Mouse (Mus musculus): ENCODE measurements around the gene Arhgap42. TPM values are rescaled to one million over a fixed set of nuclear protein-coding genes. Genes with fewer than 3 reads are reported as not detected.

Arhgap42 gene
- total RNA-seq, 2 experiments from 2014 or later = 6.5 to 7.1 TPM

DNA sequence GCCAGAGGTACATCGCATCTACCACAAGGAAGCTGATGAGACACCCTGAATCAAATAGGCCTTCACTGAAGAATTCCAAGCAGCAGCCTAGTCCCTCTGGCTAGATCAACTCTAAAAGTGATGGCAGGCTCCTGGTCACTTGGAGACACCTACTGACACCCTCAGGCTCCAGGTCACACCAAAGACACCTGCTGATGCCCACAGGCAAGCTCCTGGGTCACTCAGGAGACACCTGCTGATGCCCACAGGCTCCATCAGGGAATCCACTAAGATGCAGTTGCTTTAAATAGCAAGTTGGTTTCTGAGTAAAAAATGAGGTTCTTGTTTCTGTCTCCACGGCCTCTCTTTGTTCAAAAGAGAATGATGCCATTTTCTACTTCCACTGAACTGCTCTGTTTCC is 81.5 kb downstream of the Arhgap42 start:
- intact Hi-C loops (cut with DNase I; ENCODE audit: low total_unique reads) = no loop called here
- DNase-seq = no peak

DNA sequence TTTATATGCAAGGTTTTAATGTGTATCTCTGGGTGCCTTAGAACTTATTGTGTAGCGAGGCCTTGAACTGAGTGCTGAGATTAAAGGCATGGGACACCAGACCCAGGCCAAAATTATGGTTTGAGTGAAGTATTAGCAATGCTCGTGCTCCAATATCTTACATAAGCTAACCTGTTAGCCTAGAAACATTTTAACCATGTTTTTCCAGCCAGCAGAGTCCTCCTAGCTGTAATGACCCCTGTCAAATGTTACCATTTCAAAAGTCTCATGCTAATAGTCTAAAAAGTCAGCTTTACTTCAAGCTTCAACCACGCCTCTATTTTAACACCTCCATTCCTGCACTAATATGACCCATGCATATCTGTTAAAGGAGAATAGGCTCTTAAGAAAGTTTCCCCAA is 84.3 kb downstream of the Arhgap42 start:
- intact Hi-C loops (cut with DNase I; ENCODE audit: low total_unique reads) = no loop called here
- DNase-seq = no peak

DNA sequence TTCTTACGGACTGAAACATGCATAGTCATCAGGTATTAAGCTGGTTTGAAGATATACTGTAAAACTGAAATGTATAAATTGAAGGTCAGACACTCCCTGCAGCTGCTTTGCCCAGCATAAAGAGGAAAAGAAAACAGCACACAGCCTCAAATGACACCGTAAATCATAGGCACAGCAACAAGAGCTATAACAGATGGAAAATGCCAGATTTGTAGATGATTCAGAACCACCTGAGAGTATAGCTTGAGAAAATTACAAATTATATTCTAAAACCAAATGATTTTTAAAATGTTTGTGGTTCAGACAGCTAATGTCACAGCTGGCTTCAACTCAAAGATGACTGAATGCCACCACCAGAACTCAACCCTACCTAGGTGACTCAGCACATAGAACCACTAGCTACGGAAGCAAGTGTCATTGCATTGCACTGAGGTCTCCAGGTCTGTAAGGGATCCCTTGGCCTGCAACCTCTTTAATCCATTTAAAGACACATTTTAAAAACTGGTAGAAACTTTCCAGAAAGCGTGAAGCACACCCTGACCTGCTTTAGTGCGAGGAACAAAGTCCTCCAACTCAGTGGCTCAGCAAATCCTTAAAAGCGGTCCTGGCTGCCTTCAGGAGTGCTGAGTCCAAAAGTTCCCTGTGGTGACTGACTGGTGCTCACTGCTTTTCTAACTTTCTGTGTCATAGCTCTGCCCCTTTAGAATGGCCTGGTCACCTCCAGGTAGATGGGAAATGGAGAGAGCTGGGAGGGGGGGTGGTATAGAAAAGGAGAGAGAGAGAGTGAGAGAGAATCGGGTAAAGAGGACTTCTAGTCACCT is 94.4 kb downstream of the Arhgap42 start:
- intact Hi-C loops (cut with DNase I; ENCODE audit: low total_unique reads) = no loop called here
- no peak for DNase-seq

DNA sequence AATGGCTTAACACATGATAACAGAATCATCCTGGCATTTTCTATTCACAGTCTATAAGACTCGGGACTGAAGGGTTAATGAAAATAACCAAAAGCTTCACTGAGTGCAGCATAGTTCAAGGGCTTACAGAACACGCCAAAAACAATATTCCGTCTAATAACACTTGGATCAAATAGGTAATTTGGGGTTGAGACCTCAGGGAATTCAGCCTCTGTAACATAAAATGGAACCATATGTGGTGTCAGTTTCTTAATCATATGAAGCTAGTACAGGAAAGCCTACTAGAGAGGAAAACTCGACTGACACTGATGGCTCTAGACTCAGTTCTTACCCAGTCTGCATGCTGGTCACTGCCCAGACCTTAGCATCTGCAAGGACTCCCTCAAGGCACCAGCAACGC is 95.8 kb downstream of the Arhgap42 start:
- no peak for DNase-seq
- intact Hi-C loops (cut with DNase I; ENCODE audit: low total_unique reads) = no loop called here

DNA sequence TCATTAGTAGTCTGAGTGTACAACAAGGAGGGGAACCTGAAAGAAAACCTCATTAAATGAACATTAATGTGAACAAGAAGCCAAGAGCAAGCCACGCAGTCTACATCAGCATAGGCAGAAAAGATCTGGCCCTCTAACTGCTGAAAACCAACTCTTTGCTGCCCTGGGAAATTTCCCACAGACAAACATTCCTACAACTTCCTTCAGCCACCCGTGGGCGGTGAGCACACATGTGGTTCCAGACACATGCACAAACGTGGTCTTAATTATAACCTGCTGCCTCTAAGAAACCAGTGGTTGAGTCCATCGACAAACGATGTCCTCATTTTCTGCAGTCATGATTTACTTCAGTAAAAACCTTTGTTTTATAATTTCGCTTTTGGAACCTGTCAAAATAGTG is 96.3 kb downstream of the Arhgap42 start:
- intact Hi-C loops (cut with DNase I; ENCODE audit: low total_unique reads) = no loop called here
- DNase-seq = no peak

DNA sequence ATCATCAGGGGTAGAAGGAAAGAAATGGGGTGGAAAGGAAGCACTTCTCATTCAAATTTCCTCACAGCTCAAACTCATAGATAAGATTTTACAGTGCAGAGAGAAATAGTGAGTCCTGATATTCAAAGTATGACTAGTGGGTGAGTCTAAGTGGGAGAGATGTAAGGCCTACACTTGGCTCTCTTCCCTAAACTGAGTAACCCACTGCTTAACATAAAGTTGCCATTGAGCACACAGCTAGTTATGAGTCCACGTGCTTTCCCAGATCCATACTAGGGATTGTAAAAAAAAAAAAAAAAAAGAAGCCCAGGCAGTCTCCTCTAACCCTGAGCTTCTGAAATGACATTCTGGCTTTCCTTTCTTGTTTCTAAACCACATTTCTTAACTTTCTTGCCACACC is 96.8 kb downstream of the Arhgap42 start:
- intact Hi-C loops (cut with DNase I; ENCODE audit: low total_unique reads) = no loop called here

DNA sequence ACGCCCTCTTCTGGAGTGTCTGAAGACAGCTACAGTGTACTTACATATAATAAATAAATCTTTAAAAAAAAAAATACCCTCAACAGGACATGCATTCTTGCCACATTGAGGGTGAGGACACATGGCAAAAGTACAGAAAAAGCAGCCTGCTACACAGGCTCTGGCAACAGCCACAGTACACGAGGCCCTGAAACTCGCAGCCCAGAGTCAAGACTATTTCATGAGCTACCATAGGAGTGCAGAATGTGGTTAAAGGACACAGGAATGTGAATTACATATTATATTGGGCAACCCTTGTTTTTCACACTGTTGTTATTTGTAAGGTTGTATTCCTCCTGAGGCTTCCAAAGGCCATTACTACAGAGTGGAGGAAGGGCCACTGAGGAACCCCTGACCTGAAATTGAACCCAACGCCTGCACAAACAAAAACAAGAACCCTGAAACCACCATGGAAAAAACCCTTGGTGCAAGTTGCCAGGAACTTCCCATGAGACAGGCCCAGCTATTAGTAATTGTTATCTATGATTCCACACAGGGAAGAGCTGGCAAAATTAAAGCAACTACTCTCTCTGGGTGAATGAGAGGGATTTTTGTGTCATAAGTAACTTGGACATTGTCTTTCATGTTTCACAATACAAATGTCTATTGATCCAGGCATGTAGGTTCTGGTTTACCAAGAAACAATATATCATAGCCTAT is 109.8 kb downstream of the Arhgap42 start:
- DNase-seq = peak; percentile 29

More for the DNA sequence above, 96.8 kb downstream of the Arhgap42 start:
- DNase-seq = no peak

DNA sequence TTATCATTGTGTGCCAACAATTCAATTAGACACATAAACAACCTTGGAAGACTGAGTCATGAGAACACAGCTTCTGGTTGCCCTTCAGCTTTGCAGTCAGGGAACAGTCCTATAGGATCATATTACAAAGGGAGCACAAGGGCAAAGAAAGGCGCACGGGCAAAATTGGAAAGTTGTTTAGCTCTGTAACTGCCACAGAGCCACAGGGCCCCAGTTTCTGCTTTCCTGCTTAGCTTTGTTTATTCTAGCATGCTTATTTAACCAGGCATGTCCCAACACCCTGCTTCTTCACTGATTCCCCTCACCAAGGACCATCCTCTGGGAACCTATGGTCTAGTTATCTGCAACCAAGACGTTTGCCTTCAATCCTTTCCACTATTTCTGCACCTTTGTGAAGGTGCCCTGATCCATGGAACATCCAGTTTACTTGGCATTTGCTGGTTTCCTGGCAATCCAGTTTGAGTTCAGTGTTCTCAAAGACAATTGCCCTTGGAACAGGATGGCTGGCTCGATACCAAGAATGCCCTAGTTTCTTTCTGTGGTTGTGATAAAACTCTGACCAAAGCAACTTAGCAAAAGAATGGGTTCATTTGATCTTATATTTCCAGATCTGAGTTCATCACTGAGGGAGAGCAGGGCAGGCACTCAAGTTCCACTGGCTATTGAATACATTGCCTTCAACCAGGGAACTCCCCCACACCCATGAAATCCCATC is 111.7 kb downstream of the Arhgap42 start:
- no peak for DNase-seq
- intact Hi-C loops (cut with DNase I; ENCODE audit: low total_unique reads) = no loop called here

More for the DNA sequence above, 109.8 kb downstream of the Arhgap42 start:
- intact Hi-C loops (cut with DNase I; ENCODE audit: low total_unique reads) = no loop called here

DNA sequence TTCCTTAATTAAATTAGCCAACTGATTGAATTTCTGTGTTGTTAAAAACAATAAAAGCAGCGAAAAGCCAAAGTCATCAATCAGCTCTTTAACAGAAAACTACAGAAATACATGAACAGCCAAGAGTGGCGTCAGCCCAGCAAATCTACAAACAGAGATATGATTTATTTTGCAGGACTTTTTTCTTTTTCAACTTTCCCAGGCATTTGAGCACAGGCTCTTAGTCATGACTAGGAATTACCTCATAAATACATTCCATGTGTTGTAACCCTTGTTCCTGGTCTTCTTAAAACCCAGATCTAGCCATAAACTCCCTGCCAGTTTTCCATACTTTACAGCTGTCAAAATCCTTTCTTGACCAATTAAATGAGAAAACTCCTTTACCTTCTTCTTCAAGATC is 114.7 kb downstream of the Arhgap42 start:
- intact Hi-C loops (cut with DNase I; ENCODE audit: low total_unique reads) = no loop called here
- no peak for DNase-seq

DNA sequence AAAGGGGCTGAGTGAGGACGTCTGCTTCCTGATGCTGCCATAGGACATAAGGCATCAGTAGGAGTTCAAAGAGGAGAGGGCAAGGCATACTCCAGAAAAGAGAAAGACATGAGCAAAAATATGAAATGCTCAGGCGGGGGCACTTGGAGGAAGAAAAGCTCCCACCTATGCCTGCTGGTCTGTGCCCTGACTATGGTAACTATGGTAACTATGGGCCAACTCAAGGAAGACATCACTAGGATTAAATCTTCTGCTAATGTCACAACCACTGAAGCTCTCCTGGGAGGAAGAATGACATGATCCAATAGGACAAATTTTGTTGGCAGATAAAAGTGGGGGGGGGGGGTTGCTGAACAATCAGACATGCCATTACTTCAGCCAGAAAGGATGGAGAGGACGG is 124.6 kb downstream of the Arhgap42 start:
- no peak for DNase-seq
- intact Hi-C loops (cut with DNase I; ENCODE audit: low total_unique reads) = no loop called here

DNA sequence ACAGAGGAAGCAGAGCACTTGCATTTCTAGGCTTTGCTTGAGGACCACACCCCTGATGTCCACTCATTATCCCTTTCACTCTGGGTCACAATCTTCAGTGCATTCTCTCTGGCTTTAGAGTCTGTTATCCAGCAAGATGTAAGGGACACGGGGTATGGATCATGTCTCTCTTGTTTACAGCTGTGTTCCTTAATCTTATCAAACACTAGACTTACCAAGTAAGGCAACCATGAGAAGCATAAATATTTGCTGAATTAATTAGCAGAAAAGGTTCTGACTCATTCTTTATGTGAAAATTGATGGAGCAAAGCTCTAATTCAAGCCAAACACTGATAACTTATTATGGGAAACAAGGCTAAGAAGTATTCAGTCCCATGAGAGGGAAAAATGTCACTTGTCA is 125.1 kb downstream of the Arhgap42 start:
- intact Hi-C loops (cut with DNase I; ENCODE audit: low total_unique reads) = no loop called here
- no peak for DNase-seq

DNA sequence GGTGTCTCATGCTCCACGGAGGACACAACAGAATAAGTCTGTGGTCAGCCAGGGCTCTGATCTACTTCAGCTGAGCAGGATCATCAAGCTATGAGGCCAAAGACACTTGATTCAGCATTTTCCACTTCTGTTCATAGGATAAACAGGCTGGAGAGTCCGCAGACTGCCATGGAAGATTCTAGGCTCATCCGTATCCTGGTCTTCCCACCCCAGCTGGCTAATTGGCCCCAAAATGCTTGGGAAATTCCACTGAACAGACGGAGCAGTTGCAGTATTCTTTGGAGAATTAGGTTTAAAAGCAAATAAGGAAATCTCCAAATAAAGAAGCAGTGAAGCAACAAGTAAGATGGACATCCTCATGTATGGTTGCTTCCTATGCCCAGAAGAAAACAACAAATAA is 126.0 kb downstream of the Arhgap42 start:
- intact Hi-C loops (cut with DNase I; ENCODE audit: low total_unique reads) = no loop called here
- no peak for DNase-seq

DNA sequence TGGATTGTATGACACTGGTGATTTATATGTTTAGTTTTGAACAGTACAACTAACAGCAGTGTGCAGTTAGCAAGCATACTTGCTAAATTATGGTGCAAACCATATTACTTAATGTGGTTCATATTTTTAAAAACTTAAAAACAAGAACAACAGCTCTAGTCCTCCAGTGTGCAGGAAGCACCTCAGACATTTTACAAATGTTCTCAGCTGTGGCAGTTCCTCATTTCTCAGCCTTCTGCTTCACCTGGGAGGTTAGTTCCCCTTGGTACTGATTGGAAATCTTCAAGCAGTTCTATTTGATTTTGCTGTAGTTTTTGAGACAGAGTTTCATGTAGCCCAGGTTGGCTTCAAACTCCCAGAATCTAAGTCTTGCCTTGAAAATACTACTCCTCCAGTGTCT is 131.2 kb downstream of the Arhgap42 start:
- no peak for DNase-seq
- intact Hi-C loops (cut with DNase I; ENCODE audit: low total_unique reads) = no loop called here

DNA sequence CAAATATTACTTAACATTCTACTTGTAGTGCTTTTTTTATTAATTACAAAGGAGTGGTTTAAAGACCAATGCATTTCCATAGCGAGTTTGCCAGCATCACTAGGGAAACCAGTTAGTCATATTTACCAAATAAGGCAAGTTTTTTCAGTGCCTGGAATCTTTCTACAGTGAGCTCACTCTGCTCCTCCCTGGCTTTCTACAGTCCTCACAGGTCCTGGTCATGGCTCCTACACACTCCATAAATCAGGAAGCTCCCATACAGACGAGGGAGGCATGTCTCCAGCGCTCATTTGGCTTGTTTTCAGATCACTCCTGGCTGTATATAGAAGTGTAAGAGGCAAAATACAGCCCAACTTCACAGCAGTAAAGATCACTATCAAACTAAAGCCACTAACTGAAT is 134.1 kb downstream of the Arhgap42 start:
- intact Hi-C loops (cut with DNase I; ENCODE audit: low total_unique reads) = no loop called here

DNA sequence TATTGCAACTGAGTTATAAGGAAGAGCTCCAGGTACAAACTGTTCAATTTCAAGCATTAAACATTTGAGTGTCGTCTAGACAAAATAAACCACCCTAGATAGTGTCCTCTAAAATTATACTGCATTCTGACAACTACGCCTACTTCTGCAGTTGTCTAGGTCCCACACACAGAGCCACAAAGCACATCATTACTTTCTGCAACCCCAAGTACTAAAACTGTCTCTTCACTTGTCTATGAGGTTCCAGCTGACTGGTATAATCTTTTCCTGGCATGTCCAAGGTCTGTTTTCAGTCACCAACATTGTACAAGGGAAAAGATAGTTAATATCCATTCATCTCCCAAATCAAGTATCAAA is 136.8 kb downstream of the Arhgap42 start:
- intact Hi-C loops (cut with DNase I; ENCODE audit: low total_unique reads) = no loop called here
- no peak for DNase-seq

More for the DNA sequence above, 134.1 kb downstream of the Arhgap42 start:
- DNase-seq = no peak

DNA sequence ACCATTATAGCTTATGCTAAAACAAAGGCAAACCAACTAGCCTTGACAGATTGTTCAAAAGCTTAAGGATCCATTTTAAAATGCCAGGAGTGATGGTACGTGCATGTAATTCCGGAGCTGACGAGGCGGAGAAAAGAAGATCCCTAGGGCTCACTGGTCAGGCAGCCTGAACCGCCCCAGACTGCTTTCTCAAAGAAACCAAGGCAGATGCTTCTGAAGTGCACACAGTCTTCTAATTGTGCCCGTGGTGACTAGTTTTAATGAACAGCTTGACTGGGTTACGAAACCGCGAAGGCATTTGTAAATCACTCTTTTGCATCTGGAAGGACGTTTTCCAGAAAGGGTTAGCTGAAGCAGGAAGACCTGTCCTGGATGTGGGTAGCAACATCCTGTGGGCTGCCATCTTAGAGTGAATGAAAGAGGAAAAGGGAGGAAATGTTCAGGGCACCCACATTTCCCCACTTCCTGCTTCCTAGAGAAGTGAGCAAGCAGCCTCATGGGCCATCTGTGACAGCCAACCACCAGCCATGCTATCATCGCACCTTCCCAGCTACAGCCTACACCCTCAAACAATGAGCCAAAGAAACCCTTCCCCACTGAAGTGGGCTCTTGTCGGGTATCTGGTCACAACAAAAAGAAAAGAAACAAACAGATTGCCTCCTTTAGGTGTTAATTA is 137.3 kb downstream of the Arhgap42 start:
- no peak for DNase-seq
- intact Hi-C loops (cut with DNase I; ENCODE audit: low total_unique reads) = no loop called here

DNA sequence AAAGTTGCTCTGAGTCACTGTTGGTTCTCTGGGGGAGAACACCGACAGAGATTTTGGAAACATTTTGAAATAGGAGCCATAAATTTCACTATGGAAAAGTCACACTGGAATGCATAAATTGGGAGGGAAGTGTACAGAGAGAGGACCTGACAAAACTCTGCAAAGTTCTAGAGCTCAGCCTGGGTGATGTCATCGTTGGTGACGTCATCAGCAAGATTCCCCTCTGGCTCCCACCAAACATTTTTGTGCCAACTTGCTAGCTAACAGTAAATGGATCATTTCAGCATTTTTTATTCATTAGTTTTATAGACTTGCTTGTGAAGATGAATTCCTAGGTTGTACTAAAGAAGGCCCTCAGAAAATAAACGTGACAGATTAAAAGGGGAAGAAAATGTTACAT is 137.8 kb downstream of the Arhgap42 start:
- DNase-seq = peak; percentile 9
- intact Hi-C loops (cut with DNase I; ENCODE audit: low total_unique reads) = no loop called here

DNA sequence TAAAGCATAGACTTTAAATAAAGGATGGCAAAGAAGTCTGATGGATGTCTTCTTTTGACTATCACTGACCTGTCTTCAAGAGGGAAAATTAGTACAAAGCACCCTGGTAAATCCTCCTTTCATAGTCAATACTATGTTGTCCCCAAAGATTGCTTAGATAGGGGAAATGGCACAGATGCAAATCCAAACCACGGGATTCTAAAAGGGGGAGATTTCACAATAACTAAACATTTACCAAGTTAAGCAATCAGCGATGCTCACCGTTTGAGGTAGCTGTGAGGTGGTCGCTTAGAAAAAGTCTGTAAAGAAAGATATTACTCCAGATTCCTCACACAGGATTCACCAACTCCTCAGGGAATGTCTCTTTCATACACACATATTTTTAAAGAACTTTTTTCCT is 141.1 kb downstream of the Arhgap42 start:
- intact Hi-C loops (cut with DNase I; ENCODE audit: low total_unique reads) = no loop called here
- no peak for DNase-seq

DNA sequence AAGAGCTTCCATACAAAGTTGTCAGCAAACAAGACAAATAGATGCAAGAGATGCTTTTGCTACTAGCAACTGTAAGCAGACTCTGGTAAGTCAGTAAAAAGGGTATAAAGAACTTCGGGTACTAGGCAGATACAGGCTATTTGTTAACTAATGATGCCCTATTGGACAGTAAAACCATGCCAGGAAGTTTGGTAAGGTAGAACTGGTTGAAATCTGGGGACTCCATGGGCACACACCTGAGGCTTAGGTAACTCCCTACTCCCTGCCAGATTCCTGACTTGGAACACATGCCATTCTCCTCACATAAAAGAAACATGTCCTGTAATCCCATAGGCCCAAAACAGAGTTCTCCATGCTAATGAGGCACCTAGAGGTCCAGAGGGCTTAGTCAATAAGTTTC is 142.1 kb downstream of the Arhgap42 start:
- intact Hi-C loops (cut with DNase I; ENCODE audit: low total_unique reads) = no loop called here
- no peak for DNase-seq

DNA sequence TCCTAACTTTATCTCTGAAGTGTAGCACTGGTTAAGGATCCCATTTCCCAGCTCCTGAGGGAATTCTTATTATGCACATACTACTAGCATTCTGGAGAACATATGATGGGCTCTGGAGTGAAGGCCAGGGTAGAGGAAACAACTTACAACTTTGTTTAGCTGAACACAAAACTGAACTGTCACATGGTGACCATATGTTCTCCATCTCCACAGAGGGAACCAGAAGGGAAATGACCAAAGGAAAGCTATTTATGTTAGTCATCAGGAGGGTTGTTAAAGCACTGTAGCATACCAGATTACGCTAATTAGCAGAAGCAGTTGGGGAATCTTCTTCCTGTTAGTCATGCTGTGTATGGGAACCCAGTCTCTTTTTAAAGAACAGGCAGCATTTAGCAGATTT is 145.8 kb downstream of the Arhgap42 start:
- intact Hi-C loops (cut with DNase I; ENCODE audit: low total_unique reads) = no loop called here

More for the DNA sequence above, 145.8 kb downstream of the Arhgap42 start:
- DNase-seq = no peak
